Mouse (Mus musculus): ENCODE results near the gene Hmox2.
"Not testable (repeated sequence)": the region's sequence is repeated elsewhere in the genome, so short reads cannot be mapped to it uniquely, and the experiment has no call there.

The Hmox2 gene

GRCm38 (mm10) chr16:4725780-4726527 is at the start of gene Hmox2:
TSS of gene Hmox2 (plus strand) at chr16:4726361.
- in situ Hi-C loops (cut with MboI; ENCODE audit: unreplicated experiment in 2 of 2), result loop anchor here (5.0 to 10.0 kb wide), 2 partner anchors 51 to 59 kb away; no protein-coding TSS in a partner anchor

GRCm38 (mm10) chr16:4676836-4677235 is 49.3 kb upstream of the Hmox2 start:
- in situ Hi-C loops (cut with MboI; ENCODE audit: unreplicated experiment in 2 of 2), result loop anchor here in 1 of 2 experiments (10.0 kb wide), 1 partner anchor 108 kb away; no protein-coding TSS in a partner anchor

- in situ Hi-C loops (cut with MboI; ENCODE audit: unreplicated experiment in 2 of 2), result loop anchor here in 1 of 2 experiments (10.0 kb wide), 1 partner anchor 107 kb away; no protein-coding TSS in a partner anchor
These were observed 48.1 kb upstream of the Hmox2 start for GRCm38 (mm10) chr16:4678080-4678479.

GRCm38 (mm10) chr16:4679121-4680018 is 46.8 kb upstream of the Hmox2 start, which contains the start of gene Coro7:
TSS of gene Coro7 (minus strand) at chr16:4679777.
- in situ Hi-C loops (cut with MboI; ENCODE audit: unreplicated experiment in 2 of 2), result loop anchor here in 1 of 2 experiments (10.0 kb wide), 1 partner anchor 105 kb away; no protein-coding TSS in a partner anchor

GRCm38 (mm10) chr16:4680922-4681455 is 45.2 kb upstream of the Hmox2 start:
- in situ Hi-C loops (cut with MboI; ENCODE audit: unreplicated experiment in 2 of 2), result not testable (repeated sequence)

- in situ Hi-C loops (cut with MboI; ENCODE audit: unreplicated experiment in 2 of 2), result no loop called here
These were observed 43.5 kb upstream of the Hmox2 start for GRCm38 (mm10) chr16:4682628-4683179.

- in situ Hi-C loops (cut with MboI; ENCODE audit: unreplicated experiment in 2 of 2), result no loop called here
These were observed 43.0 kb upstream of the Hmox2 start for GRCm38 (mm10) chr16:4683193-4683580.

GRCm38 (mm10) chr16:4683581-4684456 is 42.3 kb upstream of the Hmox2 start:
- in situ Hi-C loops (cut with MboI; ENCODE audit: unreplicated experiment in 2 of 2), result no loop called here

- in situ Hi-C loops (cut with MboI; ENCODE audit: unreplicated experiment in 2 of 2), result no loop called here
These were observed 41.7 kb upstream of the Hmox2 start for GRCm38 (mm10) chr16:4684457-4684791.

GRCm38 (mm10) chr16:4689371-4689770 is 36.8 kb upstream of the Hmox2 start:
- in situ Hi-C loops (cut with MboI; ENCODE audit: unreplicated experiment in 2 of 2), result loop anchor here in 1 of 2 experiments (5.0 kb wide), 1 partner anchor 98 kb away; no protein-coding TSS in a partner anchor

GRCm38 (mm10) chr16:4701211-4701610 is 24.9 kb upstream of the Hmox2 start:
- in situ Hi-C loops (cut with MboI; ENCODE audit: unreplicated experiment in 2 of 2), result no loop called here

- in situ Hi-C loops (cut with MboI; ENCODE audit: unreplicated experiment in 2 of 2), result no loop called here
These were observed 23.5 kb upstream of the Hmox2 start for GRCm38 (mm10) chr16:4702646-4703045.

- in situ Hi-C loops (cut with MboI; ENCODE audit: unreplicated experiment in 2 of 2), result no loop called here
These were observed 20.6 kb upstream of the Hmox2 start for GRCm38 (mm10) chr16:4705541-4705940.

GRCm38 (mm10) chr16:4711173-4711572 is 15.0 kb upstream of the Hmox2 start:
- in situ Hi-C loops (cut with MboI; ENCODE audit: unreplicated experiment in 2 of 2), result no loop called here

GRCm38 (mm10) chr16:4713861-4714710 is 12.1 kb upstream of the Hmox2 start:
- in situ Hi-C loops (cut with MboI; ENCODE audit: unreplicated experiment in 2 of 2), result no loop called here

GRCm38 (mm10) chr16:4717866-4718265 is 8.3 kb upstream of the Hmox2 start:
- in situ Hi-C loops (cut with MboI; ENCODE audit: unreplicated experiment in 2 of 2), result loop anchor here in 1 of 2 experiments (5.0 kb wide), 2 partner anchors 46 to 101 kb away; no protein-coding TSS in a partner anchor

- in situ Hi-C loops (cut with MboI; ENCODE audit: unreplicated experiment in 2 of 2), result loop anchor here in 1 of 2 experiments (5.0 kb wide), 2 partner anchors 47 to 102 kb away; no protein-coding TSS in a partner anchor
These were observed 7.2 kb upstream of the Hmox2 start, which contains the start of gene Nmral1 for GRCm38 (mm10) chr16:4718753-4719518. TSS of gene Nmral1 (minus strand) at chr16:4719356.

Measured in v-Abl transformed pro-B cells (cell line).